Mouse (Mus musculus) cerebellum, adult 11-12 months (tissue): ENCODE results near the gene Dgkg.

Source experiments
- DNase-seq: peaks from one replicate; pipeline ENCODE4 v3.0.0; 2022

The Dgkg gene

GRCm38 (mm10) chr16:22656533-22657444 lies at the start of gene Dgkg:
Dgkg (minus strand) TSS chr16:22657221.
- peak; percentile 82 for DNase-seq

GRCm38 (mm10) chr16:22704946-22705345 lies 47.9 kb upstream of the Dgkg start:
- peak; percentile 95 for DNase-seq

DNA sequence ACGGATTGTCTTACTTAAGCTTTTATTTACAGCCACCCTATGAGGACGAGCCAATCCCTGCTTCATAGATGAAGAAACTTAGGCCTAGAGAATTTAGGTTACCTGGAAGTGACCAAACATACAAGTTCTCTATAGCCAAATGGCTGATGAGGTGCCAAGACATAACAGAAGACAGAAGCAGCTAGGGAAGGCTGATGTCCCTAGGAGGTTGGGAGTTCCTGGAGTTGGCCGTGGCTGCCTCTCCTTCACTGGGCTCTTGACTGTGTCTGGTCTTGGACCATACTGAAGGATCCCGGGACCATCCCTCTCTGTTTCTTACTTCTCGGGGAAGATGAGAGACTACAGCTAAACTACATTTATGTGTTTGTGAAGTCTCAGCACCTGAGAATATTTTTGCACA lies 47.1 kb upstream of the Dgkg start:
- peak; percentile 32 for DNase-seq

DNA sequence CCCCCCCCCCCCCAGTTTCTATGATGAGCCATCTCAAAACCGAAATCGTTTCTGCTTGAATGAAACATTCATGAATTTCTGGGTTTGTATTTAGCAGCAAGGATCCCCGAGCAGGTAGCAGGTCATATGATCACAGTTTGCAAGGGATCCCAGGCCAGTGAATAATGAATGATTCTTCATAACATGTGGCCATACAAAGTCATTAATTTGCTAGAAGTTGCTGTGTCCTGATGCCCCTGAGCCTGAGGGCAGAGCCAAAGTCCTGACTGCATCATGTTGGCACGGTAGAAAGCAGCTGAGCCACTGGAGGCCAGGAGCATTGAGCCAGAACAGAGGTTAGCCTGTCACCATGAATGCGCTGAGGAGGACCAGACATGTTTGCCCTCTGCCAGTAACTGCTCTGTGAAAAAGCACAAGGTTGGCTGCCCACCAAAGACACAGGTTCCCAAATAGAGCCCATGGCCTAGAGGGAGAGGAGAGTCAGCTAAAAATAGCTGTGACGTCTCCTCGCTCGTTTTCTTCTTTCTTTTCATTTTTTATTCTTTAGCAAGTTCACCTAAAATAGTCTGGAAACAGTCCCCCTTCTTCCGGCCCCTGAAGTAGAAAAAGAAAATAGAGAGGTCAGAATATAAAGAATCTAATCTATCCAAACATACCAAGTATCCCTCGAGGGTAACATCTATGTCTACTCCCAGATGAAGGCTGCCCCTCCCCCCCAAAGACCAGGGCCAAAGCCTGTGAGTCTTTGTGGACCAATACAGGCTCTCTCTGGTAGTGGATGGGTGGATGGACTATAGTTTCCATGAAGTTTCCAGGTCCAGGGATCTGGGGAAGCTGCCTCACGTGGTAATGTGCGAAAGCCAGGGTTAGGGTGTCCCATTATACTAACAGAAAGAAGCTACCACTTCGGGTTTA lies 42.1 kb upstream of the Dgkg start:
- peak; percentile 50 for DNase-seq

DNA sequence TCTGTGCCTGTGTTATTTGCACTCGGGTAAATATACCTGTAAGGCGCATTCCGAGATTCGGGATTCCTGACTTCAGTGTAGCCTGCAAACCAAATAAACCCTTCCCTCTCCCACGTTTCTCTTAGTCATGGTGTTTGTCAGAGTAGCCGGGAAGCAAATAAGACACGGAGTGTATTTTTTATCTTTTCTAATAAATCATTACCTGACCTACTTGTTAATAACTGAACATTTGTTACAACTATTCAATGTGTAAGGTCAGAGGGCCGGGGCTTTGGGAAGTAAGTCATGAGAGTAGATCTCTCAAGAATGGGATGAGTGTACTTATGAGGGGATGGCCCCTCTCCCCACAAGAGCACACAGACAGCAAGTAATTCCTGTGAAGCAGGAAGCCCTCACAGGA lies 41.1 kb upstream of the Dgkg start:
- no peak for DNase-seq

DNA sequence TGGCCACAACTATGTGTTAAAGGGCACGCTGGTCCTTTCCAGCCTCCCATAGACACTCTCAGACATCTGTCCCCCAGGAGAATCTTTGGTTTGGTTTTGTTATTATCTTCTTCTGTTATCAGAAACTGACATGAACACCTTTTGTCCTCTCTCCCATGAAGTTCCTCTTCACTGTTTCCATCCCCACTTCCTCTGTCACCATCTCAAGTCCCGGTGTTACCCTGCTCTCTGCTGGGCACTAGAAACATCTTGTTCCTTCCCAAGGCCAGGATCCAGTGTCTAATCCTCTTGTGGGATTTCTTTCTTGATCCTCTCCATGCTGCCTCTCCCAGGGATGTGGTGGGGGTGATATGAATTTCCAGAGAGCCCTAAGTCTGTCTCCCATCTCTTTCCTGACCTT lies 32.6 kb upstream of the Dgkg start:
- no peak for DNase-seq

DNA sequence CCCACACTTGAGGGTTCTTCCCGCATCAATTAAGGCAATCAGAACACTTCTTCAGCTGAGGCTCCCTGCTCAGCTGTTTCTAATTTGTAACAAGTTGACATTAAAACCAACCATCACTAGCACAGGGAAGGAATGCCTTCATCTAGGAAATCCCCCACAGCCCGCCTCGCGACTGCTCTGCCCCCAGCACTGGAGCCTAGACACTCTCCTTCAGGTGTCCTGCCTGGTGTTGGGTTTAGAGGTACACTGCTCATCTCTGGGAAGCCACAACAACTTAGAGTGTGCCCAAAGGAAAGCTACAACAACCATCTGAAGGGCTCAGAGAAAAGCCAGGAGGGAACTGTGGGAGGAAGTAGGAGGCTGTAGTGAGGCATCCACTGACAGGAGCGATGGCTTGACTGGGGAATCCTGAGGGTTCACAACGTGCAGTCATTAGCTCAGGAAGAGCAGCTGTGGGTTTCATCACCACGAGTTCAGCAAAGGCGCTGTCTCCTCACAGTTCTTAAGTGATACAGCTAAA lies 30.8 kb upstream of the Dgkg start:
- DNase-seq, result no peak

- DNase-seq, result no peak
Observed at GRCm38 (mm10) chr16:22683605-22684004, 26.6 kb upstream of the Dgkg start.

GRCm38 (mm10) chr16:22682727-22683126 lies 25.7 kb upstream of the Dgkg start:
- no peak for DNase-seq

DNA sequence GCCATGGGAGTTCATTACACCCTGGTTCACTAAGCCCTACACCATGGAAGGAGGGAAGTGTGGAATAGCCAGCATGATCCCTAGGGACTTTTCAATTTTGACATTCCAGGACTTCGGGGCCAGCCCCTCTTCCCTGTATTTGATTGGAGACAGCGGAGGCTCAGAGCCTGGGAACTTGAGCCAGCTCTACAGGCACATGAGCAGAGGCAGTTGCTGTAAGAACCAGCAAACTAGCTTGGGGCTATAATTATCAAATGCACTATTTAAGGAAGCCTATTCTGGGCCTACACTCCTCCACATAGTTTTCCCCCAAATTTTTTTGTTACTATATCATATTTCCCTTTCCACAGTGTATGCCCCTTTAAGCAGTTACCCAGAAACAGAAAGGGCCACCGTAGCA lies 22.6 kb upstream of the Dgkg start:
- no peak for DNase-seq

- no peak for DNase-seq
Observed at GRCm38 (mm10) chr16:22674636-22675035, 17.6 kb upstream of the Dgkg start.

DNA sequence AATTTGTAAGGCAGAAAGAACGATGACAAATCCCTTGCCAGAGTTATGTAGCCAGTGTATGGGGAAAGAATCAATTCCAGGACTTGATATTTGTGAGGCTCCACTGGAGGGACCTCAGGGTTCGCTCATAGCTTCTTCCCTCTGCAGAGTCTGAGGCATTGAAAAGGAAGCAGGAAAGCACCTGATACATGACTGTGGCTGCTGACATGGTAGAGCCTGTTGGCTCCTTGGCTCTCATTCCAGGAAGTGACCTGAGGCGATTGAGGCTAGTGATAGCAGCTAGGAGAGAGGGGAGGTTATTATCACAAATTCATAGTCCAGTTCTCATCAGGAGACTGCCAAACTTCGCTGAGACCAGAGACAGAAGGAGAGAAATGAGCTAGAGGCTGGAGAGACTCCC lies 17.1 kb upstream of the Dgkg start:
- DNase-seq, result no peak

DNA sequence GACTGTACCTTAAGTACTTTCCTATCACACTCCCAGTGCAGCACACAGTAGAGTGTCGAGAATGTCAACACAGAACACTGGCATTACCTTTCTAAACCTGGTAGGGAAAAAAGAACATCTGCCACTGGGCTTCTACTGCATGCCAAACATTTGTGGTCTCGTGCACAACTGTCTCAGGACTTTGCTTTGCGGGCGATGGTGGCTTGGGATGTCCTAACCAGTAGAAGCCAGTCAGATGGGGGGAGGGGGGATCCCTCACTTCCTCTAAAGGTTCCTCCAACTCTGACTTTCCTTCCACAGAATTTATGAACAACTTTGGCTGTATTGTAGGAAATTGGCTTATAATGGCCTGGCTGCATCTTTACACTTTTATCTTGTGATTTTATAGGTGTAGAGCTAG lies 7.0 kb upstream of the Dgkg start:
- no peak for DNase-seq

DNA sequence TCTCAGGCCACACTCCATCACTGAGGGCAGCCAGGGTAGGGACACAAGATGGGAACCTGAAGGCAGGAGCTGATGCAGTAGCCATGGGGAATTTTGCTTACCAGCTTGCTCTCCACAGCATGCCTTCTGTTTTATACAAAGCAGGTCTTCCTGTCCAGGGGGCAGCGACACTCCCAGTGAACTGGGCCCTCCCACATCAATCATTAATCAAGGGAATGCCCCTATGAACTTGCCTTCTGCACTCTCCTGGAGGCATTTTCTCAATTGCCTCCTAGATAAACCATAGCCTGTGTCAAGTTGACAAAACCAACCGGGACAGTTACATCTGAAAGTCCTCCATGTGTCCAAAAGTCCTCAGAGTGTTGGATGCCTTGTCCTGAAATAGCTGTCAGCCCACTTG lies 6.1 kb upstream of the Dgkg start:
- DNase-seq, result no peak

DNA sequence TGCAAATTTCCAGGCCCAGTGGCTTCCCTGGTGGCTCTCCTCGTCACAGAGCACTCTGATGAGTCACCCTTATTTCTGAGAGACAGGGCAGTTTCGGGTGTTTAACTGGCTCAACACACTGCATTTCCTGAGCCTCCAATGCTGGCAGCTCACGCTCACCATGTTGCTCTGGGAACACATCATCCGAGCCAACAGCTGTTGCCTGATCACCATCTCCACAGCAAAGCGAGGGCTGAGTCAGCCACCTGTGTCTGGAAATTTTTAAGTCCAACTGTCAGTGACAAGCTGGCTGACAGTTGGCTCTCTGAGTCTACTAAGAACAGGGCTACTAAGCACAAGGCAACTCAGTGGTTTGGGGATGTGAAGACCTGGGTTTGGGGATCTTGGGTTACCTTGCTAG lies 4.1 kb upstream of the Dgkg start:
- no peak for DNase-seq

DNA sequence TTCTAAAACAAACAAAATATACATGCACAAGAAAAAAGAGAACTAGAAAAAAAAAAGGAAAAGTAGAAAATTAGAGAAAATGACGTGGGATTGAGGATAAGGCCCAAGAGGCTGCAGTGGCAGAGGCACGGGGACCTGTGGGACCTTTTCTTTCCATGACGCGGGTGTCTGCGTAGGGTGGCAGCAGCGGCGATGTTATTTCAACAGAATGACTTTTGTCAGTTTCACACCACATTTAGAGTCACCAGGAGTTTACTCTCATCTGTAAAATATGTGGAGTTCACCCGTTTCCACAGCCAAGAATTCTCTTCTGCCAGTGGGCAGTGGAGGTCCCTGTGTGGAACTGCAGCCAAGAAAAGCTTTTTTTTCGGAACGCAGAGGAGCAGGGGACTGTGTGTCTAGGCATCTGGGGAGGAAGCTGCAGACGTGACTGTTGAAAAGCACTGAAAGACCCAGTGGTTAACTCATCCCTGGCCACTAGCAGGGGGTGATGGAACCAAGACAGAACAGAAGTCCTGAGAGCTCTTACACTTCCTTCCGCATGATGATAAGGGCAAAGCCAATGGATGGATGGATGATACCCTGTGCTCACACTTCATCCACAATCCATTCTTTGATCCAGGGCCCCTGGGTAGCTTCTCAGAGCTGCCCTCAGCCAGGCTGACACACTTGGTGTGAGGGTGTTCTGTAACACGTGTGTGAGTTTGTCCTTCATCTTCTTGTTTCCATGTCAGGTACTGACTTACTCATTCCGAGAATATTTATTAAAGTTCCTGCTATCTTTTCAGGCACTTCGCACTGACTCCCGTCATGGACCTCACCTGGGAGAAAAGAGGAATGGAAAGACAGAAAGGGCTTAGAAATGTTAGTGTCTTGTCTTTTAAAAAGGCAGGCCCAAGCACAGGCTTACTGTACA lies 1.1 kb upstream of the Dgkg start:
- DNase-seq, result peak; percentile 32

GRCm38 (mm10) chr16:22655812-22656211 lies 1.2 kb downstream of the Dgkg start:
- peak; percentile 66 for DNase-seq

GRCm38 (mm10) chr16:22655223-22655622 lies 1.8 kb downstream of the Dgkg start:
- DNase-seq, result peak; percentile 33

- DNase-seq, result peak; percentile 37
Observed at GRCm38 (mm10) chr16:22654477-22654835, 2.6 kb downstream of the Dgkg start.

DNA sequence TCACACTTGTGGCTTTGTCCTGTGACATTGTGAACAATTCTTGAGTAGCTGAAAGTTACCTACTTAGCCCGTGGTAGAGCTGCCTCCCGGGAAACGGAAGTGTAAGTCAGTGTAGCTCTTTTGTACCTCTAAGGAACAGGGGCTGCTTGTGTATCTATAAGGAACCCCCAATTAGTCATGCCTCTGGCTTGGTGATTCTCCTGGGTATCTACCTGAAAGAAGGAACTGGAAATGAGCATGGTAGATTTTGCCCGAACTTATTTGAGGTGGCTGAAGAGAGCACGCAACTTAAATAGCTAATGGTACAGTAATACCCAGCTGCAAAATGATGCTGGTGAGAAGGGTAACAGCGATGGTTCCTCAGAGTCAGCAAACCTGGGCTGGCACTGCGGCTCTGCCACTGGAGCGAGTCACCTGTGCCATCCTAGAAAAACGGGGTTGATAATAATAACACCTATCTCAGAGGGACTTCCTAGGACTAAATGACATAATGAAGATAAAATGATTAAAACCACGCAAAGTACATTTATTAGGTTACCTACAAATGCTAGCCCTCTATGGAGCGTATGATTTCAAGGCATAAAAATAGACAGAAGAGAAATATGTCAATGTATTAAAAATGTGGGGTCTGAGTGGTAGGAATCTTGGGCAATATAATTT lies 3.1 kb downstream of the Dgkg start:
- DNase-seq, result no peak

DNA sequence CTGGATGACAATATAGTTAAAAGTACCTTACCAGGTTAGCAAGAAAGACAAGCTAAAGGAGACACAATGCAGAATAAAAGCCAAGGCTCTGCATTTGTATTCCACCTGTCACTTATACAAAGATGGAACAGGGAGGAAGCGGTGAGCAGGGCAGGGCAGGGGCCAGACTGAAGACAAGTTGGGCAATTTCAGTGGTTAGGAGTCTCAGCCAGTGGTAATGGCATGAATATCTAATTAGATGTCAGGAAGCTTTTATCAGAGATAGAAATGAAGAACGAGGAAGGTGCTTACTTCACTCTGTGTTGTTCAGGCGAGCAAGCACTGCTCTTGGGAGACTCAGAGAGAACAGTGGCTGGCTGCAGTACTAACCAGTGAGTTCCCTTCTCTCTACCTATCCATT lies 5.8 kb downstream of the Dgkg start:
- no peak for DNase-seq

- DNase-seq, result no peak
Observed at GRCm38 (mm10) chr16:22645256-22645655, 11.8 kb downstream of the Dgkg start.
